In genomic region chr12:4188171-4189059, GRCm38 (mm10) we compare ENCODE assay signal across 8 mouse cellular contexts. TPM values are rescaled to one million over a fixed set of nuclear protein-coding genes. Genes with fewer than 3 reads are reported as not detected.
DNase-seq lines count a peak whose midpoint lies in the region; ATAC-seq lines count a peak whose summit lies in the region.

No protein-coding gene starts in this region.

- no peaks in the 10 kb centered on the region for H3K9me3 ChIP-seq in intestine, embryonic 15.5 days

- no peak overlapping the region for H3K9ac ChIP-seq in intestine, embryonic 15.5 days

- H3K4me3 ChIP-seq in intestine, embryonic 15.5 days (replicated peaks), result no peak overlapping the region

- H3K4me1 ChIP-seq in intestine, embryonic 15.5 days (replicated peaks), result peaks cover 21% of the 10 kb centered on the region

- ATAC-seq in common myeloid progenitor, adult 5-6 weeks (replicated peaks; ENCODE audit: low read depth, poor library complexity, severe bottlenecking), result peak; percentile 60
- ATAC-seq in intestine, embryonic 15.5 days, result peak; percentile 77

- H3K36me3 ChIP-seq in intestine, embryonic 15.5 days, result no peaks in the 10 kb centered on the region

- peak; percentile 14 for DNase-seq in thymus, postnatal 25 days
- no peak for DNase-seq in thymus, postnatal 14 days
- DNase-seq in gonadal fat pad, adult 2 months (ENCODE audit: low read depth), result peak; percentile 90
- DNase-seq in lung, postnatal 4 days, result peak; percentile 67 to 83
- DNase-seq in testis, postnatal 10 days (ENCODE audit: low spot score), result peak; percentile 71
- DNase-seq in layer of hippocampus, adult 11-12 months (ENCODE audit: low spot score), result no peak

- H3K27me3 ChIP-seq in intestine, embryonic 15.5 days (replicated peaks), result no peaks in the 10 kb centered on the region

- H3K4me2 ChIP-seq in intestine, embryonic 15.5 days (replicated peaks), result no peak overlapping the region

- H3K27ac ChIP-seq in intestine, embryonic 15.5 days, result peak overlapping the region; percentile 54

- 31% methylated on average over 14 of the region's 14 CpGs for WGBS in intestine, embryonic 15.5 days

RNA-seq across cellular contexts. Expression of gene Ptrhd1, which starts 45.4 kb away (rescaled TPM):
- total RNA-seq in common myeloid progenitor, adult 5-6 weeks (2017), result 3.1 and 4.4 TPM in 2 replicates
- polyA plus RNA-seq in gonadal fat pad, adult 2 months (2012; rRNA removed), result 5.4 and 6.6 TPM in 2 replicates
- polyA plus RNA-seq in intestine, embryonic 15.5 days (2015; fragmentation: Nextera tagmentation; extraction: Ambion mirVana), result 5.0 and 5.4 TPM in 2 replicates

RNA-seq across cellular contexts. Expression of gene Cenpo, which starts 45.7 kb away (rescaled TPM):
- total RNA-seq in common myeloid progenitor, adult 5-6 weeks (2017), result 37.6 and 44.2 TPM in 2 replicates
- polyA plus RNA-seq in gonadal fat pad, adult 2 months (2012; rRNA removed), result 12.6 and 13.1 TPM in 2 replicates
- polyA plus RNA-seq in intestine, embryonic 15.5 days (2015; fragmentation: Nextera tagmentation; extraction: Ambion mirVana), result 10.9 and 12.8 TPM in 2 replicates

RNA-seq across cellular contexts. Expression of gene Adcy3, which starts 55.5 kb away (rescaled TPM):
- 0.58 and 2.0 TPM in 2 replicates for total RNA-seq in common myeloid progenitor, adult 5-6 weeks (2017)
- polyA plus RNA-seq in gonadal fat pad, adult 2 months (2012; rRNA removed), result 8.2 and 8.5 TPM in 2 replicates
- polyA plus RNA-seq in intestine, embryonic 15.5 days (2015; fragmentation: Nextera tagmentation; extraction: Ambion mirVana), result 7.1 TPM in 2 replicates

Comparison
In these comparisons a context has a peak if more than half of its experiments do, and no peak if none do; other contexts are left out.
1. DNase-seq: peak in thymus, postnatal 25 days (single experiment), gonadal fat pad, adult 2 months (single experiment), lung, postnatal 4 days (2 of 2) and testis, postnatal 10 days (single experiment); none in thymus, postnatal 14 days (single experiment) and layer of hippocampus, adult 11-12 months (single experiment).